Mouse (Mus musculus) CH12.LX (cell line): ENCODE results near the gene Slc23a2. TPM values are rescaled to one million over a fixed set of nuclear protein-coding genes. Genes with fewer than 3 reads are reported as not detected.

Source experiments
- DNase-seq: peaks from one replicate; pipeline ENCODE4 v3.0.0-alpha.2; 2013; ENCODE audit errors: extremely low read depth
- H3K27ac ChIP-seq: 2 replicates; pipeline ENCODE4 v1.5.1; 2012; ENCODE audit warnings: low read depth, mild to moderate bottlenecking, control low read depth, moderate library complexity; ENCODE audit not compliant: insufficient read depth
- H3K27me3 ChIP-seq: replicated peaks from 2 replicates; pipeline ENCODE3; 2012; ENCODE audit warnings: inconsistent platforms
- H3K36me3 ChIP-seq, 2 experiments: replicated peaks in 1 of 2; 2 replicates each; pipeline versions ENCODE3 to v1.6.1; 2012; ENCODE audit warnings: inconsistent platforms in 1 of 2, low read length in 1 of 2, mild to moderate bottlenecking in 1 of 2, mixed read lengths in 1 of 2, moderate library complexity in 1 of 2; ENCODE audit not compliant: control insufficient read depth in 1 of 2, insufficient read depth in 1 of 2
- H3K4me1 ChIP-seq, 2 experiments: 2 replicates each; pipeline ENCODE4 v1.6.1; 2012; ENCODE audit warnings: inconsistent platforms in 1 of 2, moderate library complexity in 1 of 2; ENCODE audit not compliant: insufficient read depth in 2 of 2, control insufficient read depth in 1 of 2
- H3K4me2 ChIP-seq: 2 replicates; pipeline ENCODE4 v1.6.1; 2012; ENCODE audit warnings: low read depth, mild to moderate bottlenecking, control low read depth; ENCODE audit not compliant: poor library complexity, insufficient read depth, severe bottlenecking
- H3K4me3 ChIP-seq, 3 experiments: fragments of 150-350 bp in 1 of 3; sonication (generic) in 1 of 3; replicated peaks in 1 of 3; 2 replicates each; pipeline versions ENCODE3 to v1.5.1; 2011 to 2012; ENCODE audit warnings: low read depth in 2 of 3, low read length in 2 of 3, mild to moderate bottlenecking in 2 of 3, moderate library complexity in 2 of 3, control low read depth in 1 of 3, improper control_type of control experiment in 1 of 3, inconsistent platforms in 1 of 3, mixed read lengths in 1 of 3; ENCODE audit not compliant: poor library complexity in 1 of 3
- H3K79me2 ChIP-seq: replicated peaks from 2 replicates; pipeline ENCODE4 v1.6.1; 2012; ENCODE audit warnings: mild to moderate bottlenecking, moderate library complexity; ENCODE audit not compliant: control insufficient read depth, poor library complexity, insufficient read depth, severe bottlenecking; ENCODE audit errors: extremely low read depth
- H3K9ac ChIP-seq: 2 replicates; pipeline ENCODE4 v1.6.1; 2012; ENCODE audit warnings: low read depth, mild to moderate bottlenecking, control low read depth, moderate library complexity; ENCODE audit not compliant: insufficient read depth
- H3K9me3 ChIP-seq: replicated peaks from 2 replicates; pipeline ENCODE3; 2012; ENCODE audit warnings: low read length, inconsistent platforms, mixed read lengths
- BHLHE40 ChIP-seq: IDR thresholded peaks from 2 replicates; pipeline ENCODE4 v1.6.1; 2011; ENCODE audit warnings: mild to moderate bottlenecking, low read depth, low read length, improper control_type of control experiment
- CTCF ChIP-seq, 2 experiments: IDR thresholded peaks in 1 of 2; conservative IDR thresholded peaks in 1 of 2; 2 replicates each; pipeline ENCODE4 v1.5.1; 2011 to 2012; ENCODE audit warnings: low read depth in 2 of 2, low read length in 2 of 2, improper control_type of control experiment in 1 of 2, inconsistent platforms in 1 of 2, mild to moderate bottlenecking in 1 of 2, moderate library complexity in 1 of 2
- EP300 ChIP-seq: IDR thresholded peaks from 2 replicates; pipeline ENCODE4 v1.6.1; 2011; ENCODE audit warnings: low read length, improper control_type of control experiment
- IRF4 ChIP-seq: IDR thresholded peaks from 2 replicates; pipeline ENCODE4 v1.6.1; 2014; ENCODE audit warnings: low read depth, mild to moderate bottlenecking, inconsistent platforms, low read length, improper control_type of control experiment
- MAX ChIP-seq: IDR thresholded peaks from 2 replicates; pipeline ENCODE4 v1.6.1; 2011; ENCODE audit warnings: low read length, improper control_type of control experiment
- MYC ChIP-seq: IDR thresholded peaks from 2 replicates; pipeline ENCODE4 v1.6.1; 2011; ENCODE audit warnings: low read depth, mild to moderate bottlenecking, improper control_type of control experiment, low read length
- POLR2AphosphoS2 ChIP-seq: IDR thresholded peaks from 2 replicates; pipeline ENCODE4 v1.6.1; 2011; ENCODE audit warnings: low read depth, low read length, improper control_type of control experiment
- RAD21 ChIP-seq: IDR thresholded peaks from 2 replicates; pipeline ENCODE4 v1.6.1; 2011; ENCODE audit warnings: low read depth, mild to moderate bottlenecking, low read length, improper control_type of control experiment, moderate library complexity
- RCOR1 ChIP-seq: conservative IDR thresholded peaks from 2 replicates; pipeline ENCODE4 v1.6.1; 2012; ENCODE audit warnings: low read depth, mild to moderate bottlenecking, inconsistent platforms, low read length, improper control_type of control experiment
- SMC3 ChIP-seq: IDR thresholded peaks from 2 replicates; pipeline ENCODE4 v1.6.1; 2011; ENCODE audit warnings: low read depth, low read length, improper control_type of control experiment
- UBTF ChIP-seq: IDR thresholded peaks from 2 replicates; pipeline ENCODE4 v1.6.1; 2012; ENCODE audit warnings: low read depth, mild to moderate bottlenecking, inconsistent platforms, low read length, improper control_type of control experiment, moderate library complexity
- USF1 ChIP-seq: IDR thresholded peaks from 2 replicates; pipeline ENCODE4 v1.6.1; 2014; ENCODE audit warnings: low read depth, mild to moderate bottlenecking, inconsistent platforms, low read length, improper control_type of control experiment
- USF2 ChIP-seq: conservative IDR thresholded peaks from 2 replicates; pipeline ENCODE4 v1.6.1; 2011; ENCODE audit warnings: low read depth, low read length, improper control_type of control experiment
- ZNF384 ChIP-seq: IDR thresholded peaks from 2 replicates; pipeline ENCODE4 v1.6.1; 2012; ENCODE audit warnings: low read depth, low read length, improper control_type of control experiment, inconsistent platforms
- dilution Hi-C: fragments of 300-500 bp; cut with MboI; formaldehyde crosslinking; loops from 2 replicates; pipeline ENCODE4 v1.14.3; 2020; ENCODE audit warnings: low sequenced_read_pairs; ENCODE audit not compliant: extremely low pct_unique_long_range_greater_than_20kb, extremely low pct_ligation_motif_present
- in situ Hi-C: fragments of 300-500 bp; cut with MboI; formaldehyde crosslinking; loops from 3 replicates; pipeline ENCODE4 v1.14.3; 2019; ENCODE audit warnings: low sequenced_read_pairs, low pct_ligation_motif_present, low pct_unique_long_range_greater_than_20kb, mixed read lengths
- polyA plus RNA-seq: library from polyadenylated mRNA; unstranded; fragments of >175 nt; gene quantifications from 2 replicates; pipeline ENCODE4 v1.2.1, GENCODE M21; 2012; ENCODE audit warnings: low read depth; ENCODE audit not compliant: insufficient read length
- total RNA-seq, 2 experiments: library from RNA; depleted of rRNA; stranded (reverse); fragments of 300-350 nt in 1 of 2; fragments of >200 nt in 1 of 2; gene quantifications; 2 replicates each; pipeline ENCODE4 v1.2.3; 2012 to 2014

Gene Slc23a2
- total and polyA plus RNA-seq, 3 experiments, result 10.6 to 21.7 (median 13.4) TPM

DNA sequence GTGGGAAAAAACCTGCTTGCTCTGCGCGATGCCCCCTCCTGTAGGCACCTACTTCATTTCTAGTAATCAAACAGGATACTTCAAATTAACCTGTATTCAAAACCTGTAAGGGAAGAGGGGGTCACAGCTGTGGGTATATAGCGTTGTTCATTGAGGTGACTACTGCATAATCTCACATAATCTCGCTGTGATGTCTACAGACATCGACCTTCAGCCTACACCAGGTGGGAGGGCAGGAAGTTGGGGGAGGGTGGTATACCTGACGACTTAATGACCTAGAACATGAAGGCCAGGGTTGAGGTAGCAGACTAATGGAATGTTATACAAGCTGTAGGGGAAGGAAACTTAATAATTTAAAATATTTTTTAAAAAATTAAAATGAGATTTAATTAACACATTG is 29.6 kb downstream of the Slc23a2 start:
- Histone ChIP-seq H3K27ac (no peak overlapping the region), H3K36me3 (no peaks in the 10 kb centered on the region), H3K4me2 (no peak overlapping the region), H3K4me1 (peaks cover 20 to 74% of the 10 kb centered on the region in 2 experiments; a peak in 3 of 4 replicates), H3K79me2 (no peaks in the 10 kb centered on the region; the same call in 1 of the 2 replicates), H3K27me3 (no peaks in the 10 kb centered on the region)
- in situ Hi-C loops, result loop anchor here (10.0 kb wide), 1 partner anchor 111 kb away; no protein-coding TSS in a partner anchor
- dilution Hi-C loops, result no loop called here
- TF ChIP-seq USF2, result no peak
- no peak for TF ChIP-seq ZNF384
- no peak for TF ChIP-seq RCOR1
- TF ChIP-seq MYC, result no peak
- no peak for TF ChIP-seq MAX
- TF ChIP-seq, all 38 proteins: peak for 0
- Histone ChIP-seq H3K9ac (no peak overlapping the region), H3K4me3 (no peak overlapping the region), H3K9me3 (no peaks in the 10 kb centered on the region)
- DNase-seq, result no peak

DNA sequence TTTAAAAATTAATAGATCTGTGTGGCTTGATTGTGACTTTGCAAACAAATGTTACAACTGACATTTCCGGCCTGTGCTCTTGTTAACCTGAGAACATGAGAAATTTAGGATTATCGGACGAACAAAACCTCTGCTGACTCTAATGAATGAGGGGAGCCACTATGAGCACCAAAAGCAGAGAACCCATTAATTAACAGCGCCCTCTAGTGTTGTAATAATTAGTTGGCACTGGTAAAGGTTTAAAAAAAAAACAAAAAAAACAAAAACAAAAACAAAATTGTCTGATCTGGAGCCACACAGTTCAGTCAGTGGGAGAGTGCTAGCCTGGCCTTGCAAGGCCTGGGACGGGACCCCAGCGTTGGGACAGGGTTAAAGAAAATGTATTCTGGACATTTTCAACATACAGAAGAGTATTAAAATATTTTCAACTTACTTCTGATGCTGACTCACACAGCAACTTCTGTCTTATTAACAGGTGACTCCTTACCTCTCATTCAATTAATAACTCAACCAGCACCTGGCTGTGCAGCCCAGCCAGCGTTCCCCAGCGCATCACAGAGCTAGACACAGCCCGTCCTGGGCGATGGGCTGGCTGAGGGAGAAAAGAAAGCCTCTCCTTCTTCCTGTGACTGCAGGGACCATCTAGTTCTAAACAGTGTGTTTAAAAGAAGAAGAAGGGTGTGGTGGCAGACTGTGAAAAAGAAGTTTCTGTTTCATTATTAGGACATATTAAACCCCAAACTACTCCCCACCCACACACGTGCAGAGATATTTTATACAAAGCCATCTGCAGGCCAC is 30.7 kb downstream of the Slc23a2 start:
- Histone ChIP-seq H3K79me2 (no peaks in the 10 kb centered on the region; the same call in 1 of the 2 replicates), H3K27ac (no peak overlapping the region)
- in situ Hi-C loops, result loop anchor here (10.0 kb wide), 1 partner anchor 109 kb away; no protein-coding TSS in a partner anchor
- no peak for TF ChIP-seq UBTF
- peak; percentile 14 to 64; a peak in 2 of 4 replicates for TF ChIP-seq CTCF (conservative IDR thresholded peaks at IDR 0.05 in 1 of 2, IDR thresholded peaks at IDR 0.05 in 1 of 2; ENCODE audit: low read depth in 2 of 2, low read length in 2 of 2)
- 0 out of 2 replicates have a peak, but pooled peaks have one; percentile 39 for TF ChIP-seq BHLHE40
- TF ChIP-seq SMC3, result peak; percentile 36
- TF ChIP-seq ZNF384, result peak; percentile 85
- TF ChIP-seq RAD21, result peak; percentile 53
- TF ChIP-seq, all 38 proteins: peak for 5
- peaks cover 0 to under 1% of the 10 kb centered on the region in 2 experiments for H3K36me3 ChIP-seq
- H3K9me3 ChIP-seq, result no peaks in the 10 kb centered on the region
- no peak overlapping the region for H3K9ac ChIP-seq
- H3K4me1 ChIP-seq, result peaks cover 16 to 76% of the 10 kb centered on the region in 2 experiments; a peak in 3 of 4 replicates
- H3K4me2 ChIP-seq, result no peak overlapping the region; the same call in 1 of the 2 replicates
- H3K4me3 ChIP-seq, result no peak overlapping the region
- H3K27me3 ChIP-seq, result no peaks in the 10 kb centered on the region
- peak; percentile 59 for DNase-seq
- dilution Hi-C loops, result no loop called here

DNA sequence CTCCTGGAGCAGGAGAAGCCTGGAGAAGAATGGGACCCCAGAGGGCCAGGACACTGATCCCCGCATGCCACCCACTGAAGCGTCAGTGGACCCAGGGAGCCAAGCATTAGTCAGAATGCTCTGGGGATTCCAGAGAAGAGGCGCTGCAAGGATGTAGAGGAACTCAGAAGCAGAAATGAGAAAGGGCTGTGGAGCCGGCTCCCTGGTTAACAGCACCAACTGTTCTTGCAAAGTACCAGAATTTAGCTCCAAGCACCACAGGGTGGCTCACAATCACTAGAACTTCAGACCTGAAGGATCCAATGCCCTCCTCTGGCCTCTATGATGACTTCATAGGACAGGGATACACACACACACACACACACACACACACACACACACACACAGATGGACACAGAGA is 32.6 kb downstream of the Slc23a2 start:
- H3K27ac ChIP-seq, result no peak overlapping the region
- H3K36me3 ChIP-seq, result peaks cover 0 to 17% of the 10 kb centered on the region in 2 experiments
- H3K9me3 ChIP-seq, result no peaks in the 10 kb centered on the region
- no peaks in the 10 kb centered on the region; the same call in 1 of the 2 replicates for H3K79me2 ChIP-seq
- dilution Hi-C loops, result no loop called here
- peak; percentile 14; the same call in 1 of the 2 replicates for TF ChIP-seq IRF4
- no peak for TF ChIP-seq USF1
- TF ChIP-seq POLR2AphosphoS2, result no peak
- TF ChIP-seq CTCF (conservative IDR thresholded peaks at IDR 0.05 in 1 of 2, IDR thresholded peaks at IDR 0.05 in 1 of 2; ENCODE audit: low read depth in 2 of 2, low read length in 2 of 2), result peak in 1 of 2 experiments; percentile 39; a peak in 2 of 4 replicates
- peak; percentile 10; the same call in 1 of the 2 replicates for TF ChIP-seq SMC3
- TF ChIP-seq EP300, result peak; percentile 13; the same call in 1 of the 2 replicates
- TF ChIP-seq RAD21, result peak; percentile 21
- DNase-seq, result peak; percentile 56
- H3K9ac ChIP-seq, result no peak overlapping the region
- H3K4me1 ChIP-seq, result peaks cover 12 to 74% of the 10 kb centered on the region in 2 experiments; a peak in 3 of 4 replicates
- no peak overlapping the region for H3K4me2 ChIP-seq
- in situ Hi-C loops, result loop anchor here (10.0 kb wide), 1 partner anchor 108 kb away; no protein-coding TSS in a partner anchor
- no peak overlapping the region for H3K4me3 ChIP-seq
- no peaks in the 10 kb centered on the region for H3K27me3 ChIP-seq
